2 mouse cellular contexts compared by ENCODE assay signal in the genomic region with DNA sequence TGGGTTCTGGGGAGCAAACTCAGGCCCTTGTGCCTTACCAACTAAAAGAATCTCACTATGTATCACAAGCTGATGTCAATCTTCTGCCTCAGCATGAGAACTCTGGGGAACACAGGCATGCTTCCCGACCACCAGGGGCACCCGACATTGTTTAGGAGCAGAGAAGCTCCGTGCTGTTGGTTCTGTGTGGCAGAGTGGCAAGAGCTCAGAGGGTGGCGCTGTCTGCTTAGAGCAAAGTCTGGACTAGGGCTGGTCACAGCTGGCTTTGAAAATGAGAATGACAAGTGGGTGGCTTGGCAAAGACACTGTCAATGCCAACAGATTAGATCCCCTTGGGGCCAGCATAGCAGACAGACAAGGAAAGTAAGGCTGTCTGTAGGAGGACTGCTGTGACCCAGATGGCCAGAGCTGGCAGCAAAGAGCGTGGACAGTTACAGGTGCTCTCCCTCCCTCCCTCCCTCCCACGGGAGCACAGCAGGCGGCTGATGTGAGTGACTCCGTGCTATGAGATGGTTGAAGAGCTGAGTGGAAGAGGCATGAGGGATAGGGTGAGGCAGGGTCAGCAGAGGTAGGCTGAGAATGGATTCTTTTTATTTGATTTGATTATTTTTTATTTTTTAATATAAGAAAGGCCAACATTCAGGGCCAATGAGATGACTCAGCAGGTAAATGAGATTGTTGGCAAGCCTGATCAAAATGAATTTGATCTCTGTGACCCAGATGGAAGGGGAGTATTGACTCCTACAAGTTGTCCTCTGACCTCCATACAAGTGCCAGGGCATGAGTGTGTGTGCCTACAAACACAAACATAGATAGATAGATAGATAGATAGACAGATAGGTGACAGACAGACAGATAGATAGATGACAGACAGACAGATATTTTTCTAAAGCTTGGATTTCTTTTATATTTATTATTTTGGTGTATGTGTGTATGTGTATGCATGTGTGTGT.
A peak's percentile ranks its signal among the peaks of the same experiment; 100 is the strongest.
TF ChIP-seq lines count a peak whose summit lies in the region.

No protein-coding gene starts in this region.

TF ChIP-seq in CH12.LX, 34 proteins besides CTCF, POLR2A, EP300 and RAD21:
- TF ChIP-seq GABPA (IDR thresholded peaks at IDR 0.05; ENCODE audit: insufficient replicate concordance, low read depth, low read length): no peak
- peak; percentile 35 for TF ChIP-seq SMC3 (IDR thresholded peaks at IDR 0.05; ENCODE audit: low read depth, low read length)
- no peak for TF ChIP-seq NRF1 (IDR thresholded peaks at IDR 0.05; ENCODE audit: low read depth, low read length)
- TF ChIP-seq NELFE (IDR thresholded peaks at IDR 0.05; ENCODE audit: low read depth, low read length): no peak
- TF ChIP-seq ETS1 (conservative IDR thresholded peaks at IDR 0.05; ENCODE audit: low read depth, low read length): no peak

TF ChIP-seq in MEL, 35 proteins besides CTCF, POLR2A, EP300 and RAD21:
- TF ChIP-seq JUND (IDR thresholded peaks at IDR 0.05; ENCODE audit: low read depth, low read length) (no peak), GATA1 (IDR thresholded peaks at IDR 0.05; ENCODE audit: low read depth, low read length) (no peak), SIN3A (IDR thresholded peaks at IDR 0.05; ENCODE audit: low read length) (no peak), USF1 (IDR thresholded peaks at IDR 0.05; ENCODE audit: low read depth, low read length) (no peak), USF2 (IDR thresholded peaks at IDR 0.05; ENCODE audit: borderline replicate concordance in 1 of 2, insufficient read depth in 1 of 2, low read depth in 1 of 2, low read length in 2 of 2) (no peak)
TF ChIP-seq in MEL: peak in this region for 0.
